Mouse (Mus musculus): Measurements from ENCODE around the gene Ccsap. TPM values are rescaled to one million over a fixed set of nuclear protein-coding genes. Genes with fewer than 3 reads are reported as not detected.

Gene Ccsap
- total RNA-seq, 2 experiments from 2014 or later, result 7.3 to 8.0 TPM

DNA sequence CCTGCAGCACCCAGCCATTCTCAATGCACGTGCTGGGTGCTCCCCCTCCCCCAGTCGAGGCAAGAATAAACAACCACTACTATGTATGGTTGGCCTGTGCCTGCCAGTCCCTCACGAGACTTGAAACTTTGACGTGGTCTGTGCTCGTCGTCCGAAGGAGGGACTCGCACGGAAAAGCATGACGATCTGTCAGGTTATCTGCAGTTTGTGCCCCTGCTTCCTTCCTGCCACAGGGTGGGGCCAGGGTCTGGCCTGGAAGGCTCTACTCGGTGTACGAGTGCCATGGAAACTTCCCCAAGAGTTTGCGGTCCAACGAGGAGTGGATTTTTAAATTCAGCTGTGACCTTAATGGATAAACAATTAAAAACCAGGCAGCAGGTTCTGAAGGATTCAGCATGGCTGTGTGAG, 53.0 kb downstream of the Ccsap start:
- no peak for DNase-seq (ENCODE audit: low spot score in 2 of 2)

DNA sequence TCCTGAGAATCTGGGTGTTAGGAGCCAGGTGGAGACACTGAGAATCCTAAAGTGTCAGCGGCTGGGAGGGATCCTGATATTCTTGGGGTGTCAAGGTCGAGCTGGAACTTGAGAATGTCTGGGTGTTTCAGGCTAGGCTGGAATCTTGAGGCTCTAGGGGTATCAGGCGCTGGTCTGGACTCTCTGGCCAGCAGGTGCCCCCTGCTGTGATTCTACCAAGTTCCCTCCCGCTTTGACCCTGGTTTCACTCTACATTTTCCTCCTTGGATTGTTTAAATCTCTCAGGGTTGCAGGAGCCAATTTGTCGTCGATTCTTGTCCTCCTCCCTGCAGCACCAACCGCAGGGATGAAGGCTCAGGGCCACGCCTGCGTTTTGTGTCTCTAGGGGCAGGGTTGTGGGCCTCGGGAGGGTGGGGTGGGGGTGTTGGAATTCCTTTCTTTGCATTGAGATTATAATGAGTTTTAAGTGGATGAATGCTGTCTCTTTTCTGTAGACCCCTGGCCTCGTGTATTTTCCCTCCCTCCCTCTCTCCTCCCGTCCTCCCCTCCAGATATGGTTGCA, 53.6 kb downstream of the Ccsap start:
- DNase-seq (ENCODE audit: low spot score in 2 of 2), result no peak

DNA sequence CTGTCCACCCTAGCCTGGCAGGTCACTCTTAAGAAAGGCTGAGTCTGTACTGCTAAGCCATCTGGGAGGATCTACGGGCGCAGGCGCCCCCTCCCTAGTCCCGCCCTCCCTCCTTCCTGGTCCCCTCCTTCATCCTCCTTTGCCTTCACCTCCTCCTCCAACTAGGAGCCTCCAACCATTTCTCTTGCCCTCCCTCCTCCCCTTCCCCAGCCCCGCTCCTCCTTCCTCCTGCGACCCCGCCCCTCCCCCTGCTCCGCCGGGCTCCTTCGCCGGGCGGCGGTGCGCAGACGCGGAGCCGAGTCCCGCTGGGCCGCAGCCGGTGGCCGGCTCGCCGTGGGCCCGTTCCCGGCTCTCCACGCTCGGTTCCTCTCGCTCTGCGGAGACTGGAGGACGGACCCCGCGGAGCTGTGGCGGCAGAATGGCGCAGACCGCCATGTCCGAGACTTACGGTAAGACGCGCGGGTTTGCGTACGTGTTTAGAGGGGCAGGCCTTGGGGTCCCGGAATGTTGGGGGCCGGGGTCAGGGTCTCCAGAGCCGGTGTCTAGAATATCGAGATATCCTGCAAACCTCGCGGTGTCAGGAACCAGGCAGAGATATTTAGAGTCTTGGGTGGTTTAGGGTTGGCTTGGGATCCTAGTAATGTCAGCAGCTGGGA, 54.2 kb downstream of the Ccsap start, which contains the start of gene Rab4a:
Gene Rab4a, plus strand, starts transcription at position 268 of the 656 bp plus-strand sequence.
- peak; percentile 55 to 66 for DNase-seq (ENCODE audit: low spot score in 2 of 2)

DNA sequence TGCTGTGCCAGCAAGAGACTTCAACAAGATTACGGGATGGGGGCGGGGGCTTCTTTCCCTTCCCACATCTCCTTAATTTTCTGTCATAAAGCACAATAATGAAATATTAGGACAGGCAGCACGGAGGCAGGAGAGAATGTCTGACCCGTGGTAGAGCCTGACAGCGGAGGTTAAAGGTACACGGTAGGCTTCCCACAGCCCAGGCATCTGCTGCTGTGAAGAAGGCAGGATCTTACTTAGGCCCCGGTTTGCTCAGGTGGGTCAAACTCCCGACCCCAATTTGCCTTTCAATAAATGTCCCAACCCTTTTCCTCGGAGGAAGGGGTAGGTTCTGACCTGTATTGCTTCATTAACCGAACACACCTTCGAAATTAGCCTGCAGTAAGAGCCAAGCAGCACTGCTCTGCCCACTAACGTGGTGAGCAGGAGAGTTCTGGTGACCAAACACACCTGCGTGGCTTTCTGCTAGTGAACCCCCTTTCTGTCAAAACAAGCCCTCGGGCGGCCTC, 54.7 kb downstream of the Ccsap start:
- no peak for DNase-seq (ENCODE audit: low spot score in 2 of 2)

DNA sequence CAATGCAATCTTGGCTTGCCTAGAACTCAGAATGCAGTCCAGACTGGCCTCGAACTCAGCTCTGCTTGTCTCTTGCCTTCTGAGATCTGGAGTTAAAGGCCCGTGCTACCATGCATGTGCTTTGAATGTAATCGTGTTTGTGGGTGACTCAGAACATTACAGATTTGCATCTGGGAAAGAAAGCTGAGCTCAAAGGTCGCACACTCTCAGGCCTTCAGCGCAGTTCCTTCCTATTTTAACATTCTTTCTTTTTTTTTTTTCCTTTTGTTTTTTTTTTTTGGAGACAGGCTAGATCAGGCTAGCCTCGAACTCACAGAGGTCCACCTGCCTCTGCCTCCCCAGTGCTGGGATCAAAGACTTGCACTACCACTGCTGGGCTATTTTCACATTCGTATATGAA, 55.4 kb downstream of the Ccsap start:
- DNase-seq (ENCODE audit: low spot score in 2 of 2), result no peak

DNA sequence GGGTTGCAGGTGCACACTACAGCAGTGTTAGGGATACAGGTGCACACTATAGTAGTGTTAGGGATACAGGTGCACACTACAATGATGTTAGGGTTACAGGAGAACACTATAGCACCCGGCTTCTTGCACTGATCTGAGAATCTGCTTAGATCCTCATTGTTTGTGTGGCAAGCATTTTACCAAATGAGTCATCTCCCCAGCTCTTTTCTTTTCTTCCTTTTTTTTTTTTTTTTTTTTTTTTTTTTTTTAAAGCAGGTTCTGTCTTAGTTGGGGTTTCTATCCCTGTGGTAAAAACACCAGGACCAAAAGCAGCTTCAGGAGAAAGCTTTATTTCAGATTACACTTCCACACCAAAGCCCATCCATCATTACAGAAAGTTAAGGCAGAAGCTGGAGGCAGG, 56.4 kb downstream of the Ccsap start:
- DNase-seq (ENCODE audit: low spot score in 2 of 2), result no peak

DNA sequence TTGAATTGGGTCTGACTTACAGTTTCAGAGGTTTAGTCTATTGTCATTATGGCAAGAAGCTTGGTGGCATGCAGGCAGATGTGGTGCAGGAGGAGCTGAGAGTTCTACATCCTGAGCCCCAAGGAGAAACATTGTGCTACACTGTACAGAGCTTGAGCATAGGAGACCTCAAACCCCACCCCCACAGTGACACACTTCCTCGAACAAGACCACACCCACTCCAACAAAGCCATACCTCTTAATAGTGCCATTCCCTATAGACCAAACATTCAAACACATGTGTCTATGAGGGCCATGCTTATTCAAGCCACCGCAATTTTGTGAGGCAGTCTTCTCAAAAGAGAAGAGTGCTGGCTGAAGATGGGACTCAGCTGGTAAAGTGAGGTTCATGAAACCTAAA, 58.5 kb downstream of the Ccsap start:
- no peak for DNase-seq (ENCODE audit: low spot score in 2 of 2)

DNA sequence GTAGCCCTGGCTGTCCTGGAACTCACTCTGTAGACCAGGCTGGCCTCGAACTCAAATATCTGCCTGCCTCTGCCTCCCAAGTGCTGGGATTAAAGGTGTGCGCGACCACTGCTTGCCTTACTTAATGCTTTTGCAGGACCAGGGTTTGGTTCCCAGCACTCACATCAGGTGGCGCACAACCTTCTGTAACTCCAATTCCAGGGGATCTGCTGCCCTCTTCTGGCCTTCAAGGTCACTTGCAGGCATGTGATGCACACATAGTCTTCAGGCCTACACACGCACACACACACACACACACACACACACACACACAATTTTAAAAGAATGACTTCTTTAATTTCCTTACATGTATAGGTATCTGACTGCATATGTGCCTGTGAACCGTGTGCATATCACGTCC, 59.1 kb downstream of the Ccsap start:
- DNase-seq (ENCODE audit: low spot score in 2 of 2), result no peak

DNA sequence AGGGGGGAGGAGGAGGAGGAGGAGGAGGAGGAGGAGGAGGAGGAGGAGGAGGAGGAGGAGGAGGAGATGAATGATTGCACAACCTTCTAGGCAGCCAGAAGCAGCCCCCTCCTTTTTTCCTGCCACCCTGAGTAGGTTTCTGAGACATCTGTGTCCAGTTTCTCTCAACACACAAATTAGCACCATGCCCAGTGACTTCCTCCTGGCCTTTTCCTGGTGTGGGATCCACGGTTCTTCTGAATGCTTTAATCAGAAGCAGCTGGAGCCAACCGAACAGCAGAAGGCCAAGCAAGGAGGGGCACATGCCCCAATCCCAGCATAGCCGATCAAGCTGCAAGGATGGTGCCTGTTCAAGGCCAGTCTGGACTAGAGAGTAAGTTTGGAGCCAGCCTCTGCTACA, 60.1 kb downstream of the Ccsap start:
- DNase-seq (ENCODE audit: low spot score in 2 of 2), result no peak

DNA sequence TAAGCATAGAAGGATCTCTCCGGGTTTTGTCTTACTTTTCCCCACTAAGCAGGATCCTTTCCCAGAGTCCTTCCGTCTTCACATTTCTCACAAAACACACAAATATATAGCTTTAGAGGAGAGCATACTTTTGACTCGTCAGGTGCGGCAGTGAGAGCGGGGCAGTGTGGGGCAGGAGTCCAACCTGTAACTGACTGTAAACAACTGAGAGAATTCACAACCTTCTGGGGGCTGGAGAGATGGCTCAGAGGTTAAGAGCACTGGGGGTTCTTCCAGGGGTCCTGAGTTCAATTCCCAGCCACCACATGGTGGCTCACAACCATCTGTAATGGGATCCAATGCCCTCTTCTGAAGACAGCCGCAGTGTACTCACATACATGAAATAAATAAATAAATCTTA, 60.6 kb downstream of the Ccsap start:
- DNase-seq (ENCODE audit: low spot score in 2 of 2), result no peak

DNA sequence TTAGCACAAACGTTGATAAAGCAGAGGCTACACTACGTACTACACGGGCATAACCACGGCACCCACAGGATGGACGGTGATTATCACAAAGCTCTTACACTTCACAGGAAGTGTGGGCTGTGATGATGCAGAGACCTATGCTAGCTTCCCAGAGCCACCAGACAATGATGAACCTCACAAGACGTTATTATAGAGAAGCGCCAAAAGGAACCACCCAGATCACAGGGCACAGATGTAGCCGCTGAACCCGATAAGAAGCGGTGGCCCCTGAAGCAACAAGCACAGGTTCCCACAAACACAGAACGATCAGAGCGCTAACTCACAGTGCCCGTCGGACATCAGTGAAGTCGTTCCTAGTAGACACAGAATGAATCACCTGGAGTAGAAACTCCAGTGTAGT, 62.1 kb downstream of the Ccsap start:
- DNase-seq (ENCODE audit: low spot score in 2 of 2), result no peak

DNA sequence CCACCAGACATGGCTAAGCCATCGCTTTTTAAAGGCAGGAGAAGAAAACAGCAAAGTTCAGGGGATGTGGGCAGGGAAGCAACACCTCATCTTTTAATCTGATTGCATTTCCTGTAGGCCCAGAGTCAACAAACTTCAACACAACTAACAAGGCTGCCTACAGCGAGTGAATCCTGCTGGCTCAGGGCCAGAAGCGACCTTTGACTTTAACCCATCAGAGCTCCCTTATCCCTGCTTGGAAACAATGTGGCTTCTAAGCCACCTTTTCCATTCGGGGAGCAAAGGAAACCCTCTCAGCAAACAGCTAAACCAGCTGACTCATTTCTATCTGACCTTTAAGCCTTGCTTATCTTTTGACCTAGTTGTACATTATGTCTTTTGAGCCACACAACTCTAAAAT, 63.3 kb downstream of the Ccsap start:
- no peak for DNase-seq (ENCODE audit: low spot score in 2 of 2)

DNA sequence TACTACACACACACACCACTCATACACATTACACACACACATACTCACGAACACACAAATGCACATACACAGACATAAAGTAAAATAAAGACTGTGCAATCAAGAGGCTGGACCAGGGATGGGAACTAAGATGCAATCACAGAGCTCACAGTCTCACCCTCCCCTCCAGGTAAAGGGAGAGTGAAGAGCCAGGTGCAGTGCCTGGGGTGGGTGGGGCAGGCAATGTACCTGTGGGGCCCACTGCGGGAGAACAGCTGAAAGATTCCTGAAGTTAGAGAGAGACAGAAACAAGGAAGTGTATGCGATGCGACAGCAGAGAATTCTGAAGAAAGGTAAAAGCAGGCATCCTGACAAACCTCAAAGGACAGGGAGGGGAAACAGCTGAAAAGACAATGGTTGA, 65.2 kb downstream of the Ccsap start:
- DNase-seq (ENCODE audit: low spot score in 2 of 2), result no peak

DNA sequence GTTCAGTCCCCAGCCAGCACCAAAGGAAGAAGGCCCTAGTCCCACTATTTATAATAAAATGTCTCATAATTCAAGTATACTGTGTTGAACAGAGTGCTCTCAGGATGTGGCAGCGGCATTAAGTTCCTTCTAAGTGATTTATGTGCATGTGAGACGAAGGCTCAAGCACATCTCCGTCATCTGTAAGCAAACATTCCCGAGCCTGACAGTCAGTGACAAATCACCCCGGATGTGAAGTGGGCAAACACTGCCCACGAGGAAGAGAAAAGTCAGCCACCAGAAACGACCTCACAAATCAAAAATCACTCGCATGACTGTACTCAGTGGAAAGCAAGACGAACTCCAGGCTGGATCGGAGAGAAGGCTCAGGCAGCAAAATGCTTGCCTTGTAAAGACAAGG, 66.1 kb downstream of the Ccsap start:
- DNase-seq (ENCODE audit: low spot score in 2 of 2), result no peak

DNA sequence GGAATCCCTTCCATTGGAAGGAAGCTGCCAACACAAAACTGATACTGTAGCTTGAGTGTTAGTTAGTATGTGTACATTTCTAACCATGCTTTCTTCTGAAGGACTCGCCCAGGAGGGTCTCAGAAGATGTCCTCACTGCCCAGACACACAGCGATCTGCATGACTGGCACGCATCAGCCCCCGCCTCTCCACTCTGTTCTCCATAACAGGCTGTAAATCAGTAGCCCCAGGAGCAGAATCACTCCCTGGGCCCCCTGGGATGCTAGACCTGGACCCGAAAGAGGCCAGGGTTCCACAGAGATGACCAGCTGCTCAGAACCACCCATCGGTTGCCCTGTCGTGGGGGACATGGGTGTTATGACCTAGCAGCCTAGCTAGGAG, 68.2 kb downstream of the Ccsap start:
- no peak for DNase-seq (ENCODE audit: low spot score in 2 of 2)

DNA sequence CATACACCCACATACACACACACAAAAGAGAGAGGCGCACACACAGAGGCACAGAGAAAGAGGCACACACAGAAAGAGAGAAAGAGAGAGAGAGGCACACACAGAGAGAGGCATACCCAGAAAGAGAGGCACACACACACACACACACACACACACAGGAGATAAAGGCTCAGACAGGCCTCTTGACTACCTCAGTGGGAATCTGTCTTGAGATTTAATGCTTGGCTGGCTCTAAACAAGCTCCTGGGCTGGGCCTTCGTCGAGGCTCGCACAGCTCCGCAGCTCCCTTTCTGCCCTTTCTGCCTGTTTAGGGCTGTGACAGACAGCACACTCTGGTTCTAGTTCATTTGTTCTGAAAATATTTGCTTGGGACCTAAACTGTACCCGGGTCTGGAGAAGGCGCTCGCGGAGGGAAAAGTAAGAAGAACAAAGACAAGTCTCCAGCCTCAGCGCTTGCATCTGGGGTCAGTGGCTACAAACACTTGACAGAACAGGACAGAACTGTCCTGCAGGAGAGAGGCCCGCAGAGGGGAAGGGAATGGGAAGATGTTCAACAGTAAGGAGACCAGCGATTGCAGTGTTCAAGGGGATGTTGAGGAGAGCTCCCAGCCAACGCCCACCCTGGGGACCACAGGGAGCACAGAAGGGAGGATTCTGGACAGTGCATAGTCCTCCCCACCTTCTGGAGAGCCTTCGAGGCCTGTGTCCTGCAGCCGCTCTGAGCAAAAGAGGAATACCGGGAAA, 68.7 kb downstream of the Ccsap start:
- DNase-seq (ENCODE audit: low spot score in 2 of 2), result no peak

Other genes with a start within 250 kb of the Ccsap start
- 10 to 100 TPM; 43.6 to 50.6 TPM for gene Rhou, start 206.3 kb downstream of the Ccsap start, total RNA-seq (2021)
- 10 to 100 TPM; 29.5 to 30.9 TPM for gene Rab4a, start 54.2 kb downstream of the Ccsap start, total RNA-seq (2021)
- 1,000 to 10,000 TPM in 1 of 2 experiments, 100 to 1,000 TPM in 1; 358 to 1,099 TPM for gene Acta1, start 34.5 kb upstream of the Ccsap start, total RNA-seq (2021)
- gene Nup133, start 89.1 kb upstream of the Ccsap start, total RNA-seq (2021), result 10 to 100 TPM; 32.2 to 33.4 TPM
- 10 to 100 TPM; 19.4 to 24.5 TPM for gene Abcb10, start 122.9 kb upstream of the Ccsap start, total RNA-seq (2021)
- 10 to 100 TPM; 33.7 to 34.4 TPM for gene Taf5l, start 161.2 kb upstream of the Ccsap start, total RNA-seq (2021)
- gene Urb2, start 161.3 kb upstream of the Ccsap start, total RNA-seq (2021), result 10 to 100 TPM; 14.1 to 14.3 TPM

Data from adrenal gland, postnatal 4 days (tissue).